Mouse (Mus musculus): Measurements from ENCODE around the gene Figla.

- TF ChIP-seq CTCF (conservative IDR thresholded peaks at IDR 0.05; ENCODE audit: low read length), result no peak
- no peak for TF ChIP-seq NANOG (IDR thresholded peaks at IDR 0.05; ENCODE audit: borderline replicate concordance, low read length)
These were observed 10.8 kb downstream of the Figla start for GRCm38 (mm10) chr6:86026632-86027292.

Data from E14TG2a.4 (cell line).